Mouse (Mus musculus) hindbrain, embryonic 14.5 days (tissue): ENCODE data around the gene Prdm9. TPM values are rescaled to one million over a fixed set of nuclear protein-coding genes. Genes with fewer than 3 reads are reported as not detected.
A peak's percentile ranks its signal among the peaks of the same experiment; 100 is the strongest.

ENCODE experiments used
- ATAC-seq: fragments of 200-750 bp; cut with Nextera tagmentation; 2 replicates; pipeline ENCODE4 v1.8.0; 2017; ENCODE audit warnings: moderate number of reproducible peaks, mild to moderate bottlenecking, moderate TSS enrichment, moderate library complexity; ENCODE audit not compliant: low FRiP score
- DNase-seq: peaks from one replicate; pipeline ENCODE4 v3.0.0-alpha.2; 2015; ENCODE audit warnings: low spot score
- H3K27ac ChIP-seq: fragments of 300-500 bp; sonication (generic); 2 replicates; pipeline ENCODE4 v1.5.1; 2014; ENCODE audit warnings: mild to moderate bottlenecking, moderate library complexity
- H3K27me3 ChIP-seq: fragments of 300-500 bp; sonication (generic); 2 replicates; pipeline ENCODE4 v1.6.1; 2014; ENCODE audit warnings: mild to moderate bottlenecking, low read length, mixed read lengths; ENCODE audit not compliant: control insufficient read depth, insufficient read depth
- H3K36me3 ChIP-seq: fragments of 300-500 bp; sonication (generic); replicated peaks from 2 replicates; pipeline ENCODE4 v1.6.1; 2014; ENCODE audit not compliant: control insufficient read depth, insufficient read depth
- H3K4me1 ChIP-seq: fragments of 300-500 bp; sonication (generic); replicated peaks from 2 replicates; pipeline ENCODE4 v1.6.1; 2014; ENCODE audit warnings: antibody characterized with exemption, low read length, mixed read lengths; ENCODE audit not compliant: control insufficient read depth, insufficient read depth
- H3K4me2 ChIP-seq: fragments of 300-500 bp; sonication (generic); replicated peaks from 2 replicates; pipeline ENCODE4 v1.6.1; 2014; ENCODE audit warnings: mild to moderate bottlenecking, moderate library complexity
- H3K4me3 ChIP-seq: fragments of 300-500 bp; sonication (generic); replicated peaks from 2 replicates; pipeline ENCODE4 v1.5.1; 2014; ENCODE audit warnings: mild to moderate bottlenecking, low read length
- H3K9ac ChIP-seq: fragments of 300-500 bp; sonication (generic); 2 replicates; pipeline ENCODE4 v1.6.1; 2014
- H3K9me3 ChIP-seq: fragments of 300-500 bp; sonication (generic); 2 replicates; pipeline ENCODE4 v1.6.1; 2016; ENCODE audit warnings: low read length; ENCODE audit not compliant: control insufficient read depth
- WGBS: fragments of 180-500 bp; shearing (Covaris S2); extraction: QIAGEN DNeasy Blood & Tissue Kit; methylation state at CpG from one replicate; pipeline ENCODE4 v1.1.7; 2014; 5-methylcytosine and 5-hydroxymethylcytosine counted together
- polyA plus RNA-seq: library from polyadenylated mRNA; unstranded; fragments of >200 nt; fragmentation: Nextera tagmentation; extraction: Ambion mirVana; gene quantifications from 2 replicates; pipeline ENCODE4 v1.2.1, GENCODE M21; 2014

Gene Prdm9
- polyA plus RNA-seq, 1 experiment from 2014 or later: 0.37 TPM

DNA sequence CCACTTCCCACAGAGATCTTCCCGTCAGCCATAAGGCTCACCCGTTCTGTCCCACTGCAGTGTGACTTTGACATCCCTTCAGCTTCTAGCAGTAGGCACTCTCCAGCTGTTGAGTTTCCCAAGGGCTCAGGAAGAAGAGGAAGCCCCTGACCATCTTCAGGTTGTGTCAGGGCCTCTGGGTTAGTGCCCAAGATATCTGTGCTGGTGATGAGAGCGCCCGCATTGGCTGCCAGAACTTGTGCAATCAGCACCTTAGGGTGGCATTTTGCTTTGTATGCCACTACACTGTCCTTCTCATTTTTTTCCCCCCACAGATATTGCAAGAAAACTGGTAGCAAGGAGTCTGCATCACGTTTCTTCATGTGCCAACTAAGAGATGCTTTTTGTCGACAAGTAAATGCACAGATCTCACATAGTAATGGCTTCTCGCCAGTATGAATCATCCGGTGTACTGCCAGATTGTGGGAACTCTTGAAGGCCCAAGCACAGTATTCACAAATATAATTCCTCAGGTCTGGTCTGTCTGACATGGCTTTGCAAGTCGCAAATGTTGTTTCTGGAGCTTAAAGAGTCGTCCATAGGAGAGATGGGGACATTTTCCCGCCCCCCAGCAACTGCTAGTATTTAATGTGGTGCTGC, 28.9 kb downstream of the Prdm9 start:
- no peak for ATAC-seq
- WGBS: 71% methylated on average over 11 of the region's 11 CpGs

DNA sequence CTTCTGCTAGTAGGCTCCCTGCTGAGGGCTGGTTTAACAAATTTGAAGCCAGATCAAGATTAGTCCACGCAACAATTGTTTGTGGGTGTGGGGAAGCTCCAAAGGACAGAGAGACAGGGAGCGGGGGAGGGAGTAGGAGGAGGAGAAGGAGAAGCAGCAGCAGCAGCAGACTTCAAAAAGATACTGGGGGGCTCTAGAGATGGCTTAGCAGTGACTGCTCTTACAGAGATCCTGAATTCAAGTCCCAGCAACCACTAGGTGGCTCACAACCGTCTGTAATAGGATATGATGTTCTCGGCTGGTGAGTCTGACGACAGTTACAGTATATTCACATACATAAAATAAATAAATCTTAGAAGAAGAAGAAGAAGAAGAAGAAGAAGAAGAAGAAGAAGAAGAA, 34.0 kb downstream of the Prdm9 start:
- H3K27me3 ChIP-seq: 0 out of 2 replicates have a peak, but pooled peaks cover 3% of the 10 kb centered on the region
- no peak overlapping the region for H3K27ac ChIP-seq
- no peak overlapping the region for H3K4me3 ChIP-seq
- H3K4me1 ChIP-seq: peaks cover 19% of the 10 kb centered on the region
- ATAC-seq: no peak
- H3K9me3 ChIP-seq: no peaks in the 10 kb centered on the region
- H3K9ac ChIP-seq: no peak overlapping the region
- peaks cover 6% of the 10 kb centered on the region for H3K36me3 ChIP-seq
- no peak overlapping the region for H3K4me2 ChIP-seq
- 4% methylated on average over 5 of the region's 5 CpGs for WGBS
- peak; percentile 68 for DNase-seq

More for the DNA sequence above, 28.9 kb downstream of the Prdm9 start:
- Histone ChIP-seq H3K36me3 (no peaks in the 10 kb centered on the region), H3K4me3 (no peak overlapping the region), H3K4me2 (no peak overlapping the region), H3K9me3 (no peaks in the 10 kb centered on the region), H3K27ac (no peak overlapping the region), H3K9ac (no peak overlapping the region), H3K27me3 (peaks cover 24% of the 10 kb centered on the region), H3K4me1 (no peaks in the 10 kb centered on the region)
- DNase-seq: no peak

DNA sequence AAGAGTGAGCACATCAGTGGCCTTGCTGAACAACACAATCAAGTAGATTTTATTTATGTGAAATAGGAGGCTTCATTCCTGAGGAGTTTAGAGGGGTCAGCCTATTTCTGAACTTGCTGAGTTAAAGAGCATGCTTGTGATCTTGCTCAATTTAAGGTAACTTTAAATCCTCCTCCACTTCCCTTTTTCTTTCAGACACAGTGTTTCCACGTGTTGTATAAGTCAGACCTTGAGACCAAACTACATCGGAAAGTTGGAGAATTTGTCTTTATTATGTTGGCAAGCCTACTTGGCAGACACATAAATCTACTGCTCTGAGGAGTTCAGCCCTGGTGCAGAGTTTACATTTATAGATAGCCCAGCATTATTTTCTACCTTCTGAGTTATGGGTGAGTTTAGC, 35.3 kb downstream of the Prdm9 start:
- peaks cover 19% of the 10 kb centered on the region for H3K4me1 ChIP-seq
- DNase-seq (no peak), ATAC-seq (no peak)
- no peak overlapping the region for H3K9ac ChIP-seq
- WGBS: 88% methylated on average over 2 of the region's 2 CpGs
- H3K4me2 ChIP-seq: no peak overlapping the region
- peaks cover 18% of the 10 kb centered on the region for H3K36me3 ChIP-seq
- H3K4me3 ChIP-seq: no peak overlapping the region
- no peaks in the 10 kb centered on the region for H3K9me3 ChIP-seq
- no peaks in the 10 kb centered on the region for H3K27me3 ChIP-seq
- no peak overlapping the region for H3K27ac ChIP-seq

DNA sequence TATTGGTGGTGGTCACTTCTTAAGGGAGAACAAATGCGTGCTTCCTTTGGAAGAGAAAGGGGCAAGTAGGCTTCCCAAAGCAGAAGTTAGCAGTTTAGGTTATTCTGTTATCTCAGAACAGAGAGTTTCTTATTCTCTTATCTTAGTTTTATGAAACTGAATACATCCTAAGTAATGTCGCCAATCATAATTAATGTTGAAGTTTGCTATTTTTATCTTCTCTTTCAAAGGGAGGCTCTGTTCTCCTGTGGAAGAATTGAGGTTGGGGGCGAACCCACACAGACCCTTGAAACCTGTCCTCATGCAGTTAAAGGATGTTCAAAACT, 36.4 kb downstream of the Prdm9 start:
- H3K9ac ChIP-seq: peak overlapping the region; percentile 89
- no peaks in the 10 kb centered on the region for H3K9me3 ChIP-seq
- H3K4me3 ChIP-seq: peak overlapping the region; percentile 80
- ATAC-seq (no peak), DNase-seq (no peak)
- 64% methylated on average over 3 of the region's 3 CpGs for WGBS
- H3K4me2 ChIP-seq: peak overlapping the region; percentile 70
- peaks cover 19% of the 10 kb centered on the region for H3K4me1 ChIP-seq
- peaks cover 28% of the 10 kb centered on the region for H3K36me3 ChIP-seq
- H3K27ac ChIP-seq: peak overlapping the region; percentile 81; the same call in 1 of the 2 replicates
- H3K27me3 ChIP-seq: no peaks in the 10 kb centered on the region

DNA sequence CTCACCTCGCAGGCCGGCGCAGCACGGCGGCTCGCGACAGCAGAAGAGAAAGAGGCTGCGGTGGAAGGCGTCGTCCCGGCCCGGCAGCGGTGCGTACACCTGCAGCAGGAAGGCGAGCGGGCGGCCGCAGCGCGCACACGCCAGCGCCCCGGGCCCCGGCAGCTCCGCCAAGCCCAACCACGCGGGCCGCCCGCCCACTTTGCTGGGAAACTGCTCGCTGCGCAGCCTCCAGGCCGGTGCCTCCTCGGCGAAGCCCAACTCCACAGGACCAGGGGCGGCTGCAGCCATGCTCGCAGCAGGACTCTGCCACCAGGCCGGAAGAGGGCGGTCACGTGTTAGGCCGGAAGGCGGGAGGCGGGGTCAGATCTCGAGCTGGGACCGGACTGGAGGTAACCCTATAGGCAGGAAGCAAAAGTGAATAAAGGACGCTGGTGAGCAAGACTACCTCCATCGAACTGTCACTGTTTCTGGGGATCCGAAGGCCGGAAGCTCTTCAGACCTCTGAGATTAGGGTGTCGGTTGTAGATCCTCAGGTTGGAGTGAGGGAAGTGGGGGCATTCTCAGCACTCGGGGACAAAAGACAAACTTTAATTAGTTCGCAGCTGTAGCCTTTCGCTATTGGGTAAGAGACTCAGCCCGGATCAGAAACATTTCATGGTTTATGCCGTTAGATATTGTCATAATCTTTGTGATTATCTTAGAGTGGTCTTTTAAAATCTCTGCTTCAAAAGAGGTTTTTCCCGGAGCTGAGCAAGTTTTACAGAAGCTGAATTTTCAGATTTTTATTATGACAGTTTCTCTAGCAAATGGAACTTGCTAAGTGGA, 37.0 kb downstream of the Prdm9 start, which contains the start of gene Pdcd2:
TSS of gene Pdcd2 (minus strand) at position 316 of the 825 bp plus-strand sequence.
- peak within 1 kb of the TSS; percentile 70 for H3K4me2 ChIP-seq
- no peaks in the 10 kb centered on the region for H3K27me3 ChIP-seq
- WGBS: 1% methylated on average over 53 of the region's 55 CpGs
- H3K27ac ChIP-seq: peak within 1 kb of the TSS; percentile 81
- peak; percentile 90 for DNase-seq
- peaks cover 34% of the 10 kb centered on the region for H3K36me3 ChIP-seq
- peak within 1 kb of the TSS; percentile 89 for H3K9ac ChIP-seq
- H3K4me1 ChIP-seq: peaks cover 19% of the 10 kb centered on the region
- peak; percentile 98 for ATAC-seq
- peak within 1 kb of the TSS; percentile 80 for H3K4me3 ChIP-seq
- no peaks in the 10 kb centered on the region for H3K9me3 ChIP-seq

DNA sequence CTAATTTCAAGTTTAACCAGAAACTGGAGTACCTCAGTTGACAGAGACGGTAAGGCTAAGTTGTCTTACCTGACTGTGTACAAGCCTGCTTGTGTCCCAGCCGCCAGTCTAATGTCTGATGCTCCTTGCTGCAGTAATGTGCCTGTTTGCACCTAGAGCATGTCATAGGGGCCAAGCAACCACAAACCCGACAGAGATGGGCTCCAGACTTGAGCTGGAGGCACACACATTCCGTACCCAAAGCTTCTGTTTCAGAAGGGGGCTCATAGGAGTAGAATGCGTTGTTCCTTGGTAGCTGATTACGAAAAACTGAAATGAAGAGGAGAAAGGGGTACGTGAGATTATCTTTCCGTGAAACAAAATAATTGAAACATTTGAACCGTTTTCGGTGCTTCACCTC, 37.9 kb downstream of the Prdm9 start:
- H3K36me3 ChIP-seq: peaks cover 43% of the 10 kb centered on the region
- peak overlapping the region; percentile 81; the same call in 1 of the 2 replicates for H3K27ac ChIP-seq
- WGBS: 17% methylated on average over 10 of the region's 10 CpGs
- H3K4me2 ChIP-seq: peak overlapping the region; percentile 70
- H3K27me3 ChIP-seq: no peaks in the 10 kb centered on the region
- no peaks in the 10 kb centered on the region for H3K9me3 ChIP-seq
- H3K9ac ChIP-seq: peak overlapping the region; percentile 89
- peak overlapping the region; percentile 80 for H3K4me3 ChIP-seq
- DNase-seq: no peak
- H3K4me1 ChIP-seq: peaks cover 19% of the 10 kb centered on the region
- ATAC-seq: no peak

DNA sequence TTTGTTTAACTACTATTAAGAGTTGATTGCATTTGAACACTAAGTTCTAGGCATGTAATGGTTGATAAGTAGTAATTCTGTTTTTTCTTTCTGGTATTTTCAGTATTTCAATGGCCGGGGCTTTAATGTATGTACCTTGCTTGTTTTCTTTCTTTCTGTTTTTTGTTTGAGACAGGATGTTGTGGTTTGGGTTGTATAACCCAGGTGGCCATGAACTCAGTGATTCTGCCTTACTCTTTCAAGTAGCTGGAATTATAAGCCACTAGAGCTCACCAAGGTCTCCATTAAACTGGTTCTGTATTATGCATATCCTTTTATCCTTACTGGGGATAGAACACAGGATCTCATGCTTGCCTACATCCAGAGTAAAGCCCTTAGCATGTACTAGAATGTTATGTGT, 45.4 kb downstream of the Prdm9 start:
- no peak for ATAC-seq
- Histone ChIP-seq H3K9ac (no peak overlapping the region), H3K4me3 (no peak overlapping the region), H3K27ac (no peak overlapping the region), H3K4me2 (no peak overlapping the region), H3K4me1 (no peaks in the 10 kb centered on the region), H3K9me3 (no peaks in the 10 kb centered on the region), H3K27me3 (no peaks in the 10 kb centered on the region), H3K36me3 (peaks cover 99% of the 10 kb centered on the region)
- WGBS: 100% methylated on average over 1 of the region's 1 CpGs
- no peak for DNase-seq

DNA sequence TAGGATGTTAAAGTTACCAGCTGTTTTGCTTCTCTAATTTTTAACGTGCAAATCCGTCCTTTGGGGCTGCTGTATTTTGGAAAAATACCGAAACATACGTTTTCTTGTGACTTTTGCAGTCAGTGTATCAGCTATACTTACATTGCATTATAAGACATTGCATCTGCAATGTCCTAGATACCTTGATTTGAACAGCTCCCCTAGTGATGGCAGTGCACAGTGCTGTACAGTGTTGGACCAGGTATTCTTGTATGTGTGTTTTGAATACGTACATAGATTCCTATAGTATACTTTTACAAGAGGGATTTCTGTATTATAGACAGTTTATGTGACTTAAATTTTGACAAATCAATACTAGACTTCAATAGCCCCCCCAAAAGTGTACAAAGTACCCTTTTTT, 46.0 kb downstream of the Prdm9 start:
- H3K4me3 ChIP-seq: no peak overlapping the region
- DNase-seq (no peak), ATAC-seq (no peak)
- H3K4me1 ChIP-seq: no peaks in the 10 kb centered on the region
- H3K27me3 ChIP-seq: no peaks in the 10 kb centered on the region
- H3K36me3 ChIP-seq: peaks cover 99% of the 10 kb centered on the region
- no peak overlapping the region for H3K4me2 ChIP-seq
- H3K9ac ChIP-seq: no peak overlapping the region
- no peaks in the 10 kb centered on the region for H3K9me3 ChIP-seq
- no peak overlapping the region for H3K27ac ChIP-seq
- WGBS: 96% methylated on average over 5 of the region's 5 CpGs

DNA sequence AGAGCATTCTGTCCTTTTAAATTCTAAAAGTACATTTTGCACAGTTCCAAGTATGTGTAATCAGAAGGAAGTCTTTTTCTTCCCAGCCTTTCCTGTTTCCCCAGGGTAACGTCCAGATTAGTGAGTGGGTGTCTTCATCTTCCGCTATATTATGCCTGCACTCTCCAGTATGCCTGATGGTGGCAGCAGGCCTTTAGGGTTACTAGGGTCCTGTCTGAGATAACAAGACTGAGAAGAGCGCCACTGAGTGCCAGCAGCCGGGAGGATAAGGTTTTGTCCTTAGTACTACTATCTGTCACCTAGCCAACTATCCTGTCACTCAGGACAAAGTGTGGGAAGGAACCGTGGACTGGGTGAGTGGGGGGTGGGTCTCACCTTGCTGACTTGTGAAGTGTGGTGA, 46.4 kb downstream of the Prdm9 start:
- Histone ChIP-seq H3K36me3 (peaks cover 99% of the 10 kb centered on the region), H3K9ac (no peak overlapping the region), H3K4me3 (no peak overlapping the region), H3K27ac (no peak overlapping the region), H3K4me1 (no peaks in the 10 kb centered on the region), H3K4me2 (no peak overlapping the region), H3K27me3 (no peaks in the 10 kb centered on the region), H3K9me3 (peaks cover under 1% of the 10 kb centered on the region; the same call in 1 of the 2 replicates)
- WGBS: 78% methylated on average over 5 of the region's 5 CpGs
- ATAC-seq (no peak), DNase-seq (no peak)
